Mouse (Mus musculus): ENCODE results near the gene Gm29289.
"Not testable (repeated sequence)": the region's sequence is repeated elsewhere in the genome, so short reads cannot be mapped to it uniquely, and the experiment has no call there.

Gene Gm29289

DNA sequence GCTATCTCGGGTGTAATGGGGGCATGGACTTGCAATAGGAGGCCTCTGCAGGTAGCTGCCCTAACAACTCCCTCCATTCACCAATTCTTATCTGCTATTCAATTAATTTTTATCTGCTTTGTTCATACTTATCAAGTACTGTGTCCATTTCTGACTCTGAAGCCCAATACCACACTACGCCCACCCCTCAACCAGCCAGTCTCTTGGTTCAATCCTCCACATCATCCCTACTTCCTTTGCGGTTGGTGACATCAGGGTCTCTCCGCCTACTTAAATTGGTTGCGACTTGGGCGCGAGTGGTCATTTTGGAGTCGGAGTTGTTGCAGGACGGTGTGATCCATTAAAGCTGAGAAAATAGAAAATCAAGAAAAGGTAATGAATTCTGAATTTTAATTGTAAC lies at the start of gene Gm29289:
Gm29289 (plus strand) TSS at position 301 of the 400 bp plus-strand sequence.
- DNase-seq (ENCODE audit: low read depth) = not testable (repeated sequence)

DNA sequence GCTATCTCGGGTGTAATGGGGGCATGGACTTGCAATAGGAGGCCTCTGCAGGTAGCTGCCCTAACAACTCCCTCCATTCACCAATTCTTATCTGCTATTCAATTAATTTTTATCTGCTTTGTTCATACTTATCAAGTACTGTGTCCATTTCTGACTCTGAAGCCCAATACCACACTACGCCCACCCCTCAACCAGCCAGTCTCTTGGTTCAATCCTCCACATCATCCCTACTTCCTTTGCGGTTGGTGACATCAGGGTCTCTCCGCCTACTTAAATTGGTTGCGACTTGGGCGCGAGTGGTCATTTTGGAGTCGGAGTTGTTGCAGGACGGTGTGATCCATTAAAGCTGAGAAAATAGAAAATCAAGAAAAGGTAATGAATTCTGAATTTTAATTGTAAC lies 31.7 kb upstream of the Gm29289 start, which contains the start of gene Gm10352:
Gm10352 (plus strand) TSS at position 301 of the 400 bp plus-strand sequence.
- DNase-seq (ENCODE audit: low read depth) = not testable (repeated sequence)

Data from induced T-regulatory cell, adult 2 months (primary cell).